Mouse (Mus musculus): ENCODE data around the gene Med12l. TPM values are rescaled to one million over a fixed set of nuclear protein-coding genes. Genes with fewer than 3 reads are reported as not detected.

Med12l gene
- polyA plus RNA-seq, 1 experiment from 2014 or later: 4.7 TPM

DNA sequence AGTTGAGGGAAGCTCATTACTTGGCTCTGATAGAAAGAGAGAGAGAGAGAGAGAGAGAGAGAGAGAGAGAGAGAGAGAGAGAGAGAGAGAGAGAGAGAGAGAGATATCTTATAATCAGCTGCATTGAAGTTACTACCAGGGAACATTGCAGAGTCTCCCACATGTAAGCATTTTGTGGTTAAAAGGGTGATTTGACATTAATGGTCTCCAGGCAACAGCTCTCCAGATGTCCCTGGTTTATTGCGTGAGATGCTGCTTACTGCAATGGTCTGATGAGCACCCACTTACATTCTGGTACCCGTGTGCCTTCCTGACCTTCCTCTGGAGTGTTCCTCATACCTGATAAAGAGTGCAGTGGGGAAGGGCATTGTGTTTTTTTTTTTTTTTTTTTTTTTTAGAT is 149.3 kb downstream of the Med12l start:
- Histone ChIP-seq H3K4me2 (replicated peaks; ENCODE audit: low read depth, low read length) (no peak overlapping the region), H3K4me3 (ENCODE audit: low read depth, low read length) (no peak overlapping the region), H3K27ac (ENCODE audit: low read depth, low read length) (no peak overlapping the region), H3K27me3 (ENCODE audit: control insufficient read depth, insufficient read depth, low read length) (no peaks in the 10 kb centered on the region), H3K36me3 (ENCODE audit: control insufficient read depth, insufficient read depth, low read length) (no peaks in the 10 kb centered on the region), H3K9me3 (ENCODE audit: control insufficient read depth, low read length) (no peaks in the 10 kb centered on the region), H3K9ac (ENCODE audit: low read depth, low read length) (no peak overlapping the region), H3K4me1 (replicated peaks; ENCODE audit: control insufficient read depth, insufficient read depth, low read length) (no peaks in the 10 kb centered on the region)
- DNase-seq (ENCODE audit: low spot score): no peak
- WGBS: 98% methylated on average over 2 of the region's 2 CpGs
- no peak for ATAC-seq (ENCODE audit: low FRiP score)

DNA sequence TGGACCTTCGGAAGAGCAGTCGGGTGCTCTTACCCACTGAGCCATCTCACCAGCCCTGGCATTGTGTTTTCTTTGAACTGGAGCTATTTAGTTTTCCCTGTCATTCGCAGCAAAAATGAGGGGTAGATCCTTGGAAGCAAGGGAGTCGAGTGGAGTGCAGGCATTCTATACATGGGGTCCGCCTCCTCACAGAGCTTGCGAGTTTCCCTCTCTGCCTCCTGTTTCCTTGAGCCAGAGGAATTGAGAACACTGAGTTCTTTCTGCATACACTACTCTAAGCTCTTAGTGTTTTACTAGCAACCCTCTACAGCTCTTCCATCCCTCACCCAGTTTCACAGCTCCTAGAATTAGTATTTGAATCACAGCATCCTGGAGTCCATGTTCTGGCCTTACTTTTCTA is 149.8 kb downstream of the Med12l start:
- Histone ChIP-seq H3K27me3 (ENCODE audit: control insufficient read depth, insufficient read depth, low read length) (no peaks in the 10 kb centered on the region), H3K9ac (ENCODE audit: low read depth, low read length) (no peak overlapping the region), H3K27ac (ENCODE audit: low read depth, low read length) (no peak overlapping the region), H3K9me3 (ENCODE audit: control insufficient read depth, low read length) (no peaks in the 10 kb centered on the region), H3K36me3 (ENCODE audit: control insufficient read depth, insufficient read depth, low read length) (no peaks in the 10 kb centered on the region), H3K4me3 (ENCODE audit: low read depth, low read length) (no peak overlapping the region), H3K4me1 (replicated peaks; ENCODE audit: control insufficient read depth, insufficient read depth, low read length) (no peaks in the 10 kb centered on the region), H3K4me2 (replicated peaks; ENCODE audit: low read depth, low read length) (no peak overlapping the region)
- ATAC-seq (ENCODE audit: low FRiP score) (no peak), DNase-seq (ENCODE audit: low spot score) (no peak)
- 91% methylated on average over 6 of the region's 6 CpGs for WGBS

DNA sequence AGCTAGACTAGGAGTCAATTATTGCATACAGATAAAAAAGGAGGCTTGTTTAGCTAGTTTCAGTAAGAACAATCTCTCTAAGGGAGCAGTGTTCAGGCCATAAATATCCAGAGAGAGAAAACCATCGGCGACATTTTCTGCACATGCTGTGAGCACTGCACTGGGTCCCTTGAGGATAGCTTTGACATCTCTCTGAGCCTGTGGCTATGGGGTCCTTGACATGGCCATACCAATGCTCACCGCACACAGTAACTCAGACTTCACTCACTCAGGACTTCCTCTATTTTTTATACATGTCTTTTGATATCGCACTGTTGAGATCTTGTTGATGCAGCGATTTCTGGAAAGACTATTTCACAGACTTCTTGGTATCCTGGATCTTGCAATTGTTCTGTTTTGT is 151.4 kb downstream of the Med12l start:
- no peak for ATAC-seq (ENCODE audit: low FRiP score)
- Histone ChIP-seq H3K36me3 (ENCODE audit: control insufficient read depth, insufficient read depth, low read length) (no peaks in the 10 kb centered on the region), H3K4me1 (replicated peaks; ENCODE audit: control insufficient read depth, insufficient read depth, low read length) (no peaks in the 10 kb centered on the region), H3K4me2 (replicated peaks; ENCODE audit: low read depth, low read length) (no peak overlapping the region), H3K27ac (ENCODE audit: low read depth, low read length) (no peak overlapping the region), H3K4me3 (ENCODE audit: low read depth, low read length) (no peak overlapping the region), H3K9ac (ENCODE audit: low read depth, low read length) (no peak overlapping the region), H3K9me3 (ENCODE audit: control insufficient read depth, low read length) (no peaks in the 10 kb centered on the region), H3K27me3 (ENCODE audit: control insufficient read depth, insufficient read depth, low read length) (no peaks in the 10 kb centered on the region)
- no peak for DNase-seq (ENCODE audit: low spot score)
- 93% methylated on average over 5 of the region's 5 CpGs for WGBS

DNA sequence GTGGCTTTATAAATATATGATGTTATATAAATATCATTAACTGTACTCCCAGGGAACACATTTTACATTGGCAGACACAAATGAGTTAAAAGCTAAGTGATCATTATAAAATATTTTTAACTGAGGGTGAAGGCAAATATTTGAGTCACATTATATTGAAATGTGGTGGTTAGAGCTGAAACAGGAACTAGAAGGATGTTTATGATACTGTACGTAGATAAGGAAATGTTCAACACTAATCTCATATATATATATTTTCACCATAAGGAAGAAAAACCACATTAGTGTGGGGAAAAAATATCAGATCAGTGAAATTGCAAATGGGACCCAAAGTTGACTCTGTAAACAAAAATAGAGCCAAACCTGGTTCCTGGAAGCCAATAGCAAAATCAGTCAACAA is 154.8 kb downstream of the Med12l start:
- Histone ChIP-seq H3K27ac (ENCODE audit: low read depth, low read length) (no peak overlapping the region), H3K9me3 (ENCODE audit: control insufficient read depth, low read length) (no peaks in the 10 kb centered on the region), H3K27me3 (ENCODE audit: control insufficient read depth, insufficient read depth, low read length) (no peaks in the 10 kb centered on the region), H3K4me2 (replicated peaks; ENCODE audit: low read depth, low read length) (no peak overlapping the region), H3K4me3 (ENCODE audit: low read depth, low read length) (no peak overlapping the region), H3K9ac (ENCODE audit: low read depth, low read length) (no peak overlapping the region), H3K4me1 (replicated peaks; ENCODE audit: control insufficient read depth, insufficient read depth, low read length) (no peaks in the 10 kb centered on the region), H3K36me3 (ENCODE audit: control insufficient read depth, insufficient read depth, low read length) (no peaks in the 10 kb centered on the region)
- DNase-seq (ENCODE audit: low spot score) (no peak), ATAC-seq (ENCODE audit: low FRiP score) (no peak)
- 95% methylated on average over 1 of the region's 1 CpGs for WGBS

- Histone ChIP-seq H3K4me2 (replicated peaks; ENCODE audit: low read depth, low read length) (no peak overlapping the region), H3K36me3 (ENCODE audit: control insufficient read depth, insufficient read depth, low read length) (no peaks in the 10 kb centered on the region), H3K4me1 (replicated peaks; ENCODE audit: control insufficient read depth, insufficient read depth, low read length) (no peaks in the 10 kb centered on the region), H3K9me3 (ENCODE audit: control insufficient read depth, low read length) (no peaks in the 10 kb centered on the region), H3K27me3 (ENCODE audit: control insufficient read depth, insufficient read depth, low read length) (no peaks in the 10 kb centered on the region), H3K27ac (ENCODE audit: low read depth, low read length) (no peak overlapping the region), H3K4me3 (ENCODE audit: low read depth, low read length) (no peak overlapping the region), H3K9ac (ENCODE audit: low read depth, low read length) (no peak overlapping the region)
- no peak for DNase-seq (ENCODE audit: low spot score)
- ATAC-seq (ENCODE audit: low FRiP score): no peak
- WGBS: 79% methylated on average over 2 of the region's 2 CpGs
Observed at GRCm38 (mm10) chr3:59167417-59168054, 161.9 kb downstream of the Med12l start.

GRCm38 (mm10) chr3:59168476-59168875 is 162.9 kb downstream of the Med12l start:
- H3K4me3 ChIP-seq (ENCODE audit: low read depth, low read length): no peak overlapping the region
- H3K9me3 ChIP-seq (ENCODE audit: control insufficient read depth, low read length): no peaks in the 10 kb centered on the region
- DNase-seq (ENCODE audit: low spot score) (no peak), ATAC-seq (ENCODE audit: low FRiP score) (no peak)
- H3K27me3 ChIP-seq (ENCODE audit: control insufficient read depth, insufficient read depth, low read length): no peaks in the 10 kb centered on the region
- no peaks in the 10 kb centered on the region for H3K4me1 ChIP-seq (replicated peaks; ENCODE audit: control insufficient read depth, insufficient read depth, low read length)
- no peaks in the 10 kb centered on the region for H3K36me3 ChIP-seq (ENCODE audit: control insufficient read depth, insufficient read depth, low read length)
- WGBS: 85% methylated on average over 6 of the region's 6 CpGs
- H3K4me2 ChIP-seq (replicated peaks; ENCODE audit: low read depth, low read length): no peak overlapping the region
- no peak overlapping the region for H3K9ac ChIP-seq (ENCODE audit: low read depth, low read length)
- no peak overlapping the region for H3K27ac ChIP-seq (ENCODE audit: low read depth, low read length)

GRCm38 (mm10) chr3:59169215-59169614 is 163.6 kb downstream of the Med12l start:
- Histone ChIP-seq H3K9me3 (ENCODE audit: control insufficient read depth, low read length) (no peaks in the 10 kb centered on the region), H3K27me3 (ENCODE audit: control insufficient read depth, insufficient read depth, low read length) (no peaks in the 10 kb centered on the region), H3K27ac (ENCODE audit: low read depth, low read length) (no peak overlapping the region), H3K36me3 (ENCODE audit: control insufficient read depth, insufficient read depth, low read length) (no peaks in the 10 kb centered on the region), H3K4me1 (replicated peaks; ENCODE audit: control insufficient read depth, insufficient read depth, low read length) (no peaks in the 10 kb centered on the region), H3K4me2 (replicated peaks; ENCODE audit: low read depth, low read length) (no peak overlapping the region), H3K4me3 (ENCODE audit: low read depth, low read length) (no peak overlapping the region), H3K9ac (ENCODE audit: low read depth, low read length) (no peak overlapping the region)
- no peak for DNase-seq (ENCODE audit: low spot score)
- ATAC-seq (ENCODE audit: low FRiP score): no peak
- 77% methylated on average over 4 of the region's 4 CpGs for WGBS

DNA sequence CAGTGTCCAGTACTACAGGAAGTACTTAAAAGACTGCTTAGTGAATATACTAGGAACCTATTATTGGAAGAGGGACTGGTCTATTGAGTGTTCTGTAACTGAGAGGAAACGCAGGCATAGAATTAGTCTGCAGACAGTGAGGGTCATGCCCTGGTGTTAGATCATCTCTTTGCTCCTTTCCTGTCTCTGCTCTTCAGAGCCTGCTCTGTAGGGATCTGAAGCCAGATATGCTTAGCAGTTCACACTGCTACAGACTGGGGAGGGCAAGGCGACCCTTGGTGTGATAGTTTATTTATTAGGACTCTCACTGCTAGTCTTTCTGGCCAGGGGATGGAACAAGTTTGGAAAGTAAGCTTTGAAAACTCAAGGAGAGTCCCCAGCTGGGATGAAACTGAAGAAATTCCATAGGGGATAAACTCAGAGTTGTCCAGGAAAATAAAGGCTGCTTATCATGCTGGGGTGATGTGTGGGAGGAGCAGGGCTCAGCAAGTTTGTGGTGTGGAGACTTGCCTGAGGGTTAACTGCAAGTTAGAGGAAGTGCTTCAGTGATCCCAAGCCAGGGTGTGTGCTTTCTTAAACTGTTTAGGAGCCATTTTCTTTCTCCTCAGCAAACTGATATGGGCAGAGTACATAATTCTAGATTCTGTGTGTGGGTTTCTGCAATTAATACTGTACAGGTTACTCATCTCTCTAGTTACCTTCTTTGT is 164.4 kb downstream of the Med12l start:
- Histone ChIP-seq H3K4me1 (replicated peaks; ENCODE audit: control insufficient read depth, insufficient read depth, low read length) (no peaks in the 10 kb centered on the region), H3K27ac (ENCODE audit: low read depth, low read length) (no peak overlapping the region), H3K9me3 (ENCODE audit: control insufficient read depth, low read length) (no peaks in the 10 kb centered on the region), H3K27me3 (ENCODE audit: control insufficient read depth, insufficient read depth, low read length) (no peaks in the 10 kb centered on the region), H3K4me2 (replicated peaks; ENCODE audit: low read depth, low read length) (no peak overlapping the region), H3K9ac (ENCODE audit: low read depth, low read length) (no peak overlapping the region), H3K36me3 (ENCODE audit: control insufficient read depth, insufficient read depth, low read length) (no peaks in the 10 kb centered on the region), H3K4me3 (ENCODE audit: low read depth, low read length) (no peak overlapping the region)
- WGBS: 64% methylated on average over 2 of the region's 2 CpGs
- DNase-seq (ENCODE audit: low spot score): no peak
- ATAC-seq (ENCODE audit: low FRiP score): no peak
